8 mouse cellular contexts compared by ENCODE assay signal in genomic region chr1:187609853-187610230, GRCm38 (mm10). TPM values are rescaled to one million over a fixed set of nuclear protein-coding genes. Genes with fewer than 3 reads are reported as not detected.
DNase-seq lines count a peak whose midpoint lies in the region; ATAC-seq lines count a peak whose summit lies in the region.

No protein-coding gene starts in this region.

- intact Hi-C loops in heart, postnatal 10 days (cut with DNase I): loop anchor here (5.0 to 10.0 kb wide), 2 partner anchors 158 to 365 kb away; no protein-coding TSS in a partner anchor

- DNase-seq in adrenal gland, postnatal 36 days: peak; percentile 49 to 51
- peak; percentile 14 to 29 for DNase-seq in cerebellum, postnatal 36 days
- DNase-seq in heart, postnatal 10 days: peak; percentile 53 to 58
- DNase-seq in kidney, postnatal 36 days: peak; percentile 42 to 69
- DNase-seq in MN1 (ENCODE audit: low spot score): no peak
- no peak for DNase-seq in layer of hippocampus, adult 9-10 months (ENCODE audit: low spot score)
- no peak for DNase-seq in right cerebral cortex, postnatal 36 days (ENCODE audit: low spot score in 2 of 2)

- ATAC-seq in neutrophil, adult 5-6 weeks (ENCODE audit: extremely low read depth, insufficient number of reproducible peaks, low FRiP score, poor library complexity, severe bottlenecking): peak; percentile 5; the same call in 1 of the 2 replicates

RNA-seq across cellular contexts. Expression of gene Esrrg, which starts 1.3 kb away (rescaled TPM):
- 10 to 100 TPM; 10.8 to 20.8 TPM for total RNA-seq in adrenal gland, postnatal 36 days (2021)
- total RNA-seq in heart, postnatal 10 days (2021): 10 to 100 TPM; 35.3 to 40.0 TPM
- total RNA-seq in neutrophil, adult 5-6 weeks (2017): not detected in 2 replicates

Comparison
In these comparisons a context has a peak if more than half of its experiments do, and no peak if none do; other contexts are left out.
1. DNase-seq: peak in adrenal gland, postnatal 36 days (2 of 2), cerebellum, postnatal 36 days (2 of 2), heart, postnatal 10 days (2 of 2) and kidney, postnatal 36 days (2 of 2); none in MN1 (single experiment), layer of hippocampus, adult 9-10 months (single experiment) and right cerebral cortex, postnatal 36 days (0 of 2).
2. RNA of gene Esrrg, which starts 1.3 kb away (total RNA-seq): 35.3 to 40.0 TPM in heart, postnatal 10 days and 10.8 to 20.8 TPM in adrenal gland, postnatal 36 days; not detected in neutrophil, adult 5-6 weeks; every median in the first group is over 10 times any median in the second.